Mouse (Mus musculus): ENCODE results near the gene Pmf1. TPM values are rescaled to one million over a fixed set of nuclear protein-coding genes. Genes with fewer than 3 reads are reported as not detected.

Pmf1 gene
- polyA plus RNA-seq, 1 experiment from 2014 or later = 185 TPM

- no peak for DNase-seq (ENCODE audit: low spot score)
- H3K27ac ChIP-seq (replicated peaks; ENCODE audit: low read depth, low read length) = no peak overlapping the region
- H3K27me3 ChIP-seq (ENCODE audit: control insufficient read depth, insufficient read depth, low read length) = peaks cover 14% of the 10 kb centered on the region
- ATAC-seq (ENCODE audit: insufficient number of reproducible peaks, low FRiP score, low TSS enrichment, low read depth) = no peak
- H3K36me3 ChIP-seq (ENCODE audit: control insufficient read depth, insufficient read depth, low read length) = peaks cover 34% of the 10 kb centered on the region
- no peak overlapping the region for H3K4me2 ChIP-seq (ENCODE audit: low read depth, severe bottlenecking)
- peaks cover 5% of the 10 kb centered on the region; the same call in 1 of the 2 replicates for H3K4me1 ChIP-seq (ENCODE audit: control insufficient read depth, insufficient read depth, low read length)
- H3K9me3 ChIP-seq (ENCODE audit: control insufficient read depth, low read length) = no peaks in the 10 kb centered on the region
- H3K4me3 ChIP-seq (ENCODE audit: low read depth, low read length) = no peak overlapping the region
- 80% methylated on average over 6 of the region's 6 CpGs for WGBS
- H3K9ac ChIP-seq (ENCODE audit: low read length) = no peak overlapping the region
These were observed 49.0 kb downstream of the Pmf1 start for GRCm38 (mm10) chr3:88361096-88361495.

GRCm38 (mm10) chr3:88359989-88360388, 50.1 kb downstream of the Pmf1 start:
- no peak overlapping the region for H3K9ac ChIP-seq (ENCODE audit: low read length)
- H3K36me3 ChIP-seq (ENCODE audit: control insufficient read depth, insufficient read depth, low read length) = peaks cover 41% of the 10 kb centered on the region
- no peak overlapping the region for H3K4me3 ChIP-seq (ENCODE audit: low read depth, low read length)
- WGBS = 81% methylated on average over 3 of the region's 3 CpGs
- H3K27ac ChIP-seq (replicated peaks; ENCODE audit: low read depth, low read length) = no peak overlapping the region
- peaks cover 5% of the 10 kb centered on the region; the same call in 1 of the 2 replicates for H3K4me1 ChIP-seq (ENCODE audit: control insufficient read depth, insufficient read depth, low read length)
- ATAC-seq (ENCODE audit: insufficient number of reproducible peaks, low FRiP score, low TSS enrichment, low read depth) (no peak), DNase-seq (ENCODE audit: low spot score) (no peak)
- peaks cover 6% of the 10 kb centered on the region for H3K27me3 ChIP-seq (ENCODE audit: control insufficient read depth, insufficient read depth, low read length)
- no peak overlapping the region for H3K4me2 ChIP-seq (ENCODE audit: low read depth, severe bottlenecking)
- H3K9me3 ChIP-seq (ENCODE audit: control insufficient read depth, low read length) = no peaks in the 10 kb centered on the region

- Histone ChIP-seq H3K27me3 (ENCODE audit: control insufficient read depth, insufficient read depth, low read length) (peaks cover 6% of the 10 kb centered on the region; the same call in 1 of the 2 replicates), H3K27ac (replicated peaks; ENCODE audit: low read depth, low read length) (no peak overlapping the region), H3K4me3 (ENCODE audit: low read depth, low read length) (no peak overlapping the region), H3K36me3 (ENCODE audit: control insufficient read depth, insufficient read depth, low read length) (peaks cover 45% of the 10 kb centered on the region), H3K9ac (ENCODE audit: low read length) (no peak overlapping the region), H3K4me1 (ENCODE audit: control insufficient read depth, insufficient read depth, low read length) (peaks cover 5% of the 10 kb centered on the region; the same call in 1 of the 2 replicates), H3K4me2 (ENCODE audit: low read depth, severe bottlenecking) (no peak overlapping the region), H3K9me3 (ENCODE audit: control insufficient read depth, low read length) (no peaks in the 10 kb centered on the region)
- WGBS = 83% methylated on average over 5 of the region's 5 CpGs
- DNase-seq (ENCODE audit: low spot score) = no peak
- ATAC-seq (ENCODE audit: insufficient number of reproducible peaks, low FRiP score, low TSS enrichment, low read depth) = no peak
These were observed 50.5 kb downstream of the Pmf1 start for GRCm38 (mm10) chr3:88359584-88359983.

- Histone ChIP-seq H3K4me3 (ENCODE audit: low read depth, low read length) (no peak overlapping the region), H3K9ac (ENCODE audit: low read length) (no peak overlapping the region), H3K4me1 (ENCODE audit: control insufficient read depth, insufficient read depth, low read length) (no peaks in the 10 kb centered on the region), H3K27ac (replicated peaks; ENCODE audit: low read depth, low read length) (no peak overlapping the region), H3K27me3 (ENCODE audit: control insufficient read depth, insufficient read depth, low read length) (no peaks in the 10 kb centered on the region), H3K9me3 (ENCODE audit: control insufficient read depth, low read length) (no peaks in the 10 kb centered on the region), H3K4me2 (ENCODE audit: low read depth, severe bottlenecking) (no peak overlapping the region), H3K36me3 (ENCODE audit: control insufficient read depth, insufficient read depth, low read length) (peaks cover 64% of the 10 kb centered on the region)
- no peak for DNase-seq (ENCODE audit: low spot score)
- 94% methylated on average over 8 of the region's 8 CpGs for WGBS
- ATAC-seq (ENCODE audit: insufficient number of reproducible peaks, low FRiP score, low TSS enrichment, low read depth) = no peak
These were observed 55.5 kb downstream of the Pmf1 start for GRCm38 (mm10) chr3:88354396-88355165.

- Histone ChIP-seq H3K9me3 (ENCODE audit: control insufficient read depth, low read length) (no peaks in the 10 kb centered on the region), H3K9ac (ENCODE audit: low read length) (no peak overlapping the region), H3K4me2 (ENCODE audit: low read depth, severe bottlenecking) (no peak overlapping the region), H3K27me3 (ENCODE audit: control insufficient read depth, insufficient read depth, low read length) (no peaks in the 10 kb centered on the region), H3K36me3 (ENCODE audit: control insufficient read depth, insufficient read depth, low read length) (peaks cover 57% of the 10 kb centered on the region), H3K4me1 (ENCODE audit: control insufficient read depth, insufficient read depth, low read length) (no peaks in the 10 kb centered on the region), H3K4me3 (ENCODE audit: low read depth, low read length) (no peak overlapping the region), H3K27ac (replicated peaks; ENCODE audit: low read depth, low read length) (no peak overlapping the region)
- ATAC-seq (ENCODE audit: insufficient number of reproducible peaks, low FRiP score, low TSS enrichment, low read depth) (no peak), DNase-seq (ENCODE audit: low spot score) (no peak)
- WGBS = 96% methylated on average over 9 of the region's 9 CpGs
These were observed 57.2 kb downstream of the Pmf1 start for GRCm38 (mm10) chr3:88352907-88353306.

- no peak for ATAC-seq (ENCODE audit: insufficient number of reproducible peaks, low FRiP score, low TSS enrichment, low read depth)
These were observed 59.4 kb downstream of the Pmf1 start for GRCm38 (mm10) chr3:88350732-88351131.

More at GRCm38 (mm10) chr3:88350732-88351131, 59.4 kb downstream of the Pmf1 start:
- Histone ChIP-seq H3K27me3 (ENCODE audit: control insufficient read depth, insufficient read depth, low read length) (no peaks in the 10 kb centered on the region), H3K27ac (replicated peaks; ENCODE audit: low read depth, low read length) (no peak overlapping the region), H3K9ac (ENCODE audit: low read length) (no peak overlapping the region), H3K4me3 (ENCODE audit: low read depth, low read length) (no peak overlapping the region), H3K4me2 (ENCODE audit: low read depth, severe bottlenecking) (no peak overlapping the region), H3K4me1 (ENCODE audit: control insufficient read depth, insufficient read depth, low read length) (no peaks in the 10 kb centered on the region), H3K9me3 (ENCODE audit: control insufficient read depth, low read length) (no peaks in the 10 kb centered on the region), H3K36me3 (ENCODE audit: control insufficient read depth, insufficient read depth, low read length) (peaks cover 48% of the 10 kb centered on the region)
- no peak for DNase-seq (ENCODE audit: low spot score)
- 90% methylated on average over 13 of the region's 13 CpGs for WGBS

Small RNAs within 50 kb of the gene (microRNA-seq; reads per million reads assigned to microRNA genes)
- gene Mir7011 = not detected

Other genes with a start within 250 kb of the Pmf1 start
- 0.11 and 0.60 TPM in 2 replicates for gene Rhbg, start 155.6 kb downstream of the Pmf1 start, polyA plus RNA-seq (2014; fragmentation: Nextera tagmentation; extraction: Ambion mirVana)
- 0.37 and 0.59 TPM in 2 replicates for gene Gm38392, start 123.1 kb downstream of the Pmf1 start, polyA plus RNA-seq (2014; fragmentation: Nextera tagmentation; extraction: Ambion mirVana)
- 11.9 TPM in 2 replicates for gene Tsacc, start 113.3 kb downstream of the Pmf1 start, polyA plus RNA-seq (2014; fragmentation: Nextera tagmentation; extraction: Ambion mirVana)
- gene Cct3, start 113.2 kb downstream of the Pmf1 start, polyA plus RNA-seq (2014; fragmentation: Nextera tagmentation; extraction: Ambion mirVana) = 764 and 785 TPM in 2 replicates
- 90.5 and 100 TPM in 2 replicates for gene Glmp, start 85.3 kb downstream of the Pmf1 start, polyA plus RNA-seq (2014; fragmentation: Nextera tagmentation; extraction: Ambion mirVana)
- 1.8 and 3.3 TPM in 2 replicates for gene Tmem79, start 74.2 kb downstream of the Pmf1 start, polyA plus RNA-seq (2014; fragmentation: Nextera tagmentation; extraction: Ambion mirVana)
- gene Smg5, start 74.1 kb downstream of the Pmf1 start, polyA plus RNA-seq (2014; fragmentation: Nextera tagmentation; extraction: Ambion mirVana) = 44.9 and 49.0 TPM in 2 replicates
- gene Paqr6, start 45.7 kb downstream of the Pmf1 start, polyA plus RNA-seq (2014; fragmentation: Nextera tagmentation; extraction: Ambion mirVana) = 1.1 and 1.8 TPM in 2 replicates
- gene Bglap3, start 37.6 kb downstream of the Pmf1 start, polyA plus RNA-seq (2014; fragmentation: Nextera tagmentation; extraction: Ambion mirVana) = not detected in 2 replicates
- gene Bglap2, start 31.6 kb downstream of the Pmf1 start, polyA plus RNA-seq (2014; fragmentation: Nextera tagmentation; extraction: Ambion mirVana) = not detected in 2 replicates
- gene Bglap, start 25.9 kb downstream of the Pmf1 start, polyA plus RNA-seq (2014; fragmentation: Nextera tagmentation; extraction: Ambion mirVana) = not detected in 2 replicates
- 17.7 and 18.9 TPM in 2 replicates for gene Slc25a44, start 14.8 kb upstream of the Pmf1 start, polyA plus RNA-seq (2014; fragmentation: Nextera tagmentation; extraction: Ambion mirVana)
- 5.4 and 5.7 TPM in 2 replicates for gene Sema4a, start 50.9 kb upstream of the Pmf1 start, polyA plus RNA-seq (2014; fragmentation: Nextera tagmentation; extraction: Ambion mirVana)
- gene Lmna, start 99.6 kb upstream of the Pmf1 start, polyA plus RNA-seq (2014; fragmentation: Nextera tagmentation; extraction: Ambion mirVana) = 20.3 and 20.4 TPM in 2 replicates
- gene Mex3a, start 122.1 kb upstream of the Pmf1 start, polyA plus RNA-seq (2014; fragmentation: Nextera tagmentation; extraction: Ambion mirVana) = 42.6 and 43.5 TPM in 2 replicates
- gene Rab25, start 138.0 kb upstream of the Pmf1 start, polyA plus RNA-seq (2014; fragmentation: Nextera tagmentation; extraction: Ambion mirVana) = 2.4 and 3.1 TPM in 2 replicates
- gene Lamtor2, start 142.7 kb upstream of the Pmf1 start, polyA plus RNA-seq (2014; fragmentation: Nextera tagmentation; extraction: Ambion mirVana) = 78.9 and 89.3 TPM in 2 replicates
- 80.1 and 85.3 TPM in 2 replicates for gene Ubqln4, start 143.4 kb upstream of the Pmf1 start, polyA plus RNA-seq (2014; fragmentation: Nextera tagmentation; extraction: Ambion mirVana)
- gene Ssr2, start 165.5 kb upstream of the Pmf1 start, polyA plus RNA-seq (2014; fragmentation: Nextera tagmentation; extraction: Ambion mirVana) = 220 and 233 TPM in 2 replicates
- 132 and 134 TPM in 2 replicates for gene Arhgef2, start 195.6 kb upstream of the Pmf1 start, polyA plus RNA-seq (2014; fragmentation: Nextera tagmentation; extraction: Ambion mirVana)
- gene Rxfp4, start 242.8 kb upstream of the Pmf1 start, polyA plus RNA-seq (2014; fragmentation: Nextera tagmentation; extraction: Ambion mirVana) = not detected in 2 replicates